Mouse (Mus musculus): Measurements from ENCODE around the gene Pgm5. TPM values are rescaled to one million over a fixed set of nuclear protein-coding genes. Genes with fewer than 3 reads are reported as not detected.
A peak's percentile ranks its signal among the peaks of the same experiment; 100 is the strongest.

The Pgm5 gene
- total RNA-seq, 2 experiments from 2014 or later: 4.4 to 5.7 TPM

DNA sequence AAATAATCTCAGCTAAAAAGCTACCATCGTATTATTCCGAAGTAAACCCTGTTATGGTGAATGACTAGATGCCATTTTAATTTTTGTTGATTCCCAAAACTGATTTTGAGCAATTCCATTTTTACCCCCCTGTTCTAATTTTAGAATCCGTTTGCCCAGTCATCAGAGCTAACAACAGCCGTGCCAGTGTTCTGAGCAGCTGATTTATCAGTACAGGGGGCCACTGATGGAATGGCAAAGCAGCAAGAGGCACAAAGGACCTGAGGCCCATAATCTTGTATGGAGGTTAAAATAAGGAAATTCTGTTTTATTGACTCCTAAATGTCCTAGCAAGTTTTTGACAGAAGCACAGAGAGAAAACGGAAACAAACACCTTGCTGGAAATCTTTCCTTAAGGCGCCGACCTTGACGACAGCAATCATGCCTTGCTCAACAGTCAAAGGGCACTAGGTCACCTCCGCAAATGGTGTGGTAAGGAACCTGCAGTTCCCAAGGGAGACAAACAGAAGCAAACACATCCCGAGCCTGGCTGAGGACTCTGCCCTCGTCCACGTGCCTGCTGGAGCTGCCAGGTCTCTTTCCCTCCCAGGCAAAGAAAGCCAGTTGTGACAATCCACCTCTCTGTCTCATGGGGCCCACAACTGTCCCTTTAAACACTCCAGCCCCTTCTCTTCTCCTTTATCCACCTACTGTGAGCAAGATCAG is 178.5 kb downstream of the Pgm5 start:
- intact Hi-C loops (cut with DNase I): no loop called here
- no peak for DNase-seq (ENCODE audit: low spot score in 2 of 2)

DNA sequence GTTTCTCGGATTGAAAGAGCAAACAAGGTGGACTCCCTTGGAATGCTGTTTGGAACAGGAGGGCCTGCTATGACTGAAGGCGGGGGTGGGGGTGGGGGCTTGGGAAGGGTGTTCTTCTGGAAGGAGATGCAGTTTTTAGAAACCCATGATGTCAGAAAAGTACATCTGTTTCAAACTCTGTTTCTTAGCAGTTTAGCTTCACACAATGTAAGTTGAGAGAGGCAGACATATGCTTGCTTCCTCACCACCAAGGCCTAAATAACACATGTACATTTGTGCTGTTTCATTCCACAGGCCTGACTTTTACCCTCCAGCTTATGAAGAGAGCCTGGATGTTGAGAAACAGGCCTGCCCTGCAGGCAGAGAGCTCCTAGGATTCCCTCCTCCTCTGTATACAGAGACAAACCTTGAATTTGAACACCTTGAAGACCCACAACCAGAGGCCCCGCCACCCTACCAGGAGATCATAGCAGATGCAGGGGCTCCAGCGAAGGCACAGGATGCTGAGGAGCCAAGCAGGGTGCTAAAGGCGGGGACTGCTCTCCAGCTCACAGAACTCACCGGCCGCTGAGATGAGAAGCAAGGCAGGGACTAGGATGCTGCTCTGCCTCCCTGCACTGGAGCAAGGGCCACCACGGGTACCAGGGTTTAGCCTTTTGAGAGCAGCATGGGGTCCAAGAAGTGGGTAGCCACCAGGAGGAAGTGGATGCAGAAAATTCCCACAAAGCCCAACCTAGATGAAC is 184.2 kb downstream of the Pgm5 start:
- peak; percentile 13 to 76 for DNase-seq (ENCODE audit: low spot score in 2 of 2)
- intact Hi-C loops (cut with DNase I): no loop called here

DNA sequence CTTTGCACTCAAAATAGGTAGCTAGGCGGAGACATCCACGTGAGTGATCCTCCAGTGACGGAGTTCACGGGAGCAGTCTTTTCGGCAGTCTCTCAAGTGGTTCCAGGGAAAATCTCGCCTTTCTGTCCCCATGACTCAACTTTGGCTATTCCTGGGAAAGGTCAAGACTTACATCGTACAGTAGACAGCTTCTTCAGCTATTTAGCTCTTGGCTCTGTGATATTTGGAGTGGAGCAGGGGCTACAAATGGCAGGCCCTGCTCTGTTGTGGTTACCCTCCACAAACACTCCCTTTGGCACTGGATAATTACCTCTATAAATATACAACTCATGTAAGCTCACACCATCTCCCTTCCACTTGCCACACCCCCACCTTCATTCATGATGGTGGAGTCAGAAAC is 185.2 kb downstream of the Pgm5 start:
- intact Hi-C loops (cut with DNase I): no loop called here
- DNase-seq (ENCODE audit: low spot score in 2 of 2): no peak

DNA sequence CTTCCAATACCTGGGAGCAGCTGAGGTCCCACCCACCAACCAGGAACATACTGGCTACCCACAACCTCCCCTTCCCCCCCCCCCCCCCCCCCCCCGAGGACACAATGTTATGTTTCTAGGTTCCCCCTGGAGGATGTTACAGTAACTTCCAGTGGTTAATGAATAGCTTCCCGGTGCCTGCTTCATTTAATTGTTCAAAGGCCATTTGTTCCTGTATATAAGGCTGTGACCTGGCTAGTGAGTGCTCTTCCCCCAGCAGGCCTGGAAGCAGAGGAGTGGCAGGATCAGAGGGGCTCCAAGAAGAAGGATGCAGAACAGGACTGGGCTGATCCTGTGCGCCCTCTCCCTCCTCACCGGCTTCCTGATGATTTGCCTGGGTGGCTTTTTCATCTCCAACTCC is 187.9 kb downstream of the Pgm5 start, which contains the start of gene Tmem252:
Gene Tmem252 (plus strand): TSS at position 247 of the 400 bp plus-strand sequence.
- intact Hi-C loops (cut with DNase I): no loop called here
- DNase-seq (ENCODE audit: low spot score in 2 of 2): no peak

DNA sequence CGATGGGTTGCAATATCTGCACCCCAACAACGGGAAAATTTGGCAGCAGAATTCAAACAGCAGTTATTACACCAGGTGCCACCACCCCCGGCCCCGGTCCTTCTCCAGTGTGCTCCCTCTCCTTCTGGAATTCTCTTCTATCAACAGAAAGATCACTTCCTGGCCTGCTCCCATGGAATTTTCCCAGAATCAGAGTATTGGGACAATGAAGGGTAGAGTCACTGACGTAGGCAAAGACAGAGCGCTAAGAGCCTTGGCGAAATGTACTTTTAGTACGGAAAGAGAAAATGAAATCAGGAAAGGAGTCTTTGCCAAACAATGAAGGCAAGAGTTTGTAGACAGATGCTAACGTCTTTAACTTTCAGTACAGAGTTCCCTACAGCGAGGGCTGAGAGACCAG is 188.3 kb downstream of the Pgm5 start:
- DNase-seq (ENCODE audit: low spot score in 2 of 2): no peak

DNA sequence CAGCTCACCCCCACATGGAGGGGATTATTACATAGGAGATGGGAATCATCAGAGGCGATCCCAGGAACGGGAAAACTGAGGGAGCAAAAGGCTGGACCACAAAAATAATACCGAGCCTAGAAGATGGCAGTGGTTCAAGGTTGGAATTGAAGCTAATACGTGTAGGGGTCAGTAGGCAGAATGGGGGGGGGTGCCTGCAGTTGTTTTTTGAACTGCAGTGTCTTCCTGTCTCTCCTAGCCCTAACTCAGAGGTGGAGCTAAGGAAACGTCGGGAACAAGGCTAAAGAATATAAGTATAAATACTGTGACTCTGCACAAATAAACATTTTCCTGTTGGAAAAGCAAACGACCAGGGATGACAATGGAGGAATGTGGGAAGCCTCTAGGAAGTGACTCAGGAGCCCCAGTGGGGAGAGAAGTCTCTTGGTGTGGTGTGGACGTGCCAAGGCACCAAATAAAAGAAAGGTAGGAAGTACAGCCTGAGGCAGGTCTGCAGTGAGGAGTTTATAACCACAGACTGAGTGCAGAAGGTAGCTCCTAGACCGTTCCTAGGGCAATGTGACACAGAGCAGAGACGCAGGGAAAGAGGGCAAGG is 189.2 kb downstream of the Pgm5 start:
- no peak for DNase-seq (ENCODE audit: low spot score in 2 of 2)
- intact Hi-C loops (cut with DNase I): no loop called here

More for the DNA sequence above, 188.3 kb downstream of the Pgm5 start:
- intact Hi-C loops (cut with DNase I): no loop called here

DNA sequence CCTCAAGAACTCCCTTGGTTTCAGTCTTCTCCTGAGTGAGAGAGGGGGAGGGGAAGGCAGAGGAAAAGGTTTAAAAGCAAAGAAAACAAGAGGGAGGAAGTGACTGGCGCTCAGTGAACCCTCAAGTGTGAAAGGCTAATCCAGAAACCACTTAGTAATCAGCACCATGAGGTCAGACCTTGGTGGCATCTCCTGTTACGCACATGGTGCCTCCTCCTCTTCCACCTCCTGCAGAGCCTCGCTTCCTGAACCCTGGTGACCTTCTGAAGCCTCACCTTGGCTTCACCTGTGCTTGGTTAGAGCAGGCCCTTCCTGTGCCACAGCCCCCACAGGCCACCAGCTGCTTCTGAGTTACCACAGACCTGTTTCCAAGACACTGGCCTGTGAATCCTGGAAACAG is 190.1 kb downstream of the Pgm5 start:
- no peak for DNase-seq (ENCODE audit: low spot score in 2 of 2)
- intact Hi-C loops (cut with DNase I): no loop called here

DNA sequence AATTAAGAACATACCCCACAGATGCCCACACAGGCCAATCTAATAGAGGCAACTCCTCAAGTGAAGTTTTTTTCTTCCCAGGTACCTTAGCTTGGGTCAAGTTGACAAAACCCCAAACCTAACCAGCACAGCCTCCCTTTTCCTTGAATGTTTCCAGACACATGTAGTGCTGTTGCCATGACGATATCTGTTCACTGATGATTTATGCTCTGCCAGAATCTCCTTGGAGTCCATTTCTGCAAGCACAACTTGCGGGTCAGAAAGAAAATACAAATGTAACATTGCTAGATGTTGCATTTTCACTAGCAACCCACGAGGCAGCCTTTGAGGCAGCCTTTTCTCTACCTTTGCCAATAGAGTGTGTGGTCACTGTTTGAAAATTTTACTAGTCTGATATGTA is 194.1 kb downstream of the Pgm5 start:
- DNase-seq (ENCODE audit: low spot score in 2 of 2): no peak
- intact Hi-C loops (cut with DNase I): no loop called here

DNA sequence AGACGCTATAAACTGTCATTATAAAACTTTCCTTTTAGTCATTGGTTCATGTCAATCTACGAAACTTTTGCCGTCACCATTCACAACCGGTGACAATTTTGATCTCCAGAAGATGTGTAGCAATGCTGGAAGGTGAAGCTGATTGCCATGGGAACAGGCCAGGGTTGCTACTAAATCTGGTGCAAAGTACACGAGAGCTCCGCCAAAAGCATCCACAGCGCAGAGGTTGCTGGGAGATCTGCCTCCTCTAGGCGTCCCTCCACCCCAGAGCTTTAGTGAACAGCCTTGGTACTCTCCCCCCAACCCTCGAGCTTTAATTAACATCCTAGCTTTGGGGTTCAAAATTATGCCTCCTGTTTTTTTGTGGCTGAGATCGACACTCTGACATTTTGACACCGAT is 195.9 kb downstream of the Pgm5 start:
- intact Hi-C loops (cut with DNase I): no loop called here
- peak in 1 of 2 experiments; percentile 13 for DNase-seq (ENCODE audit: low spot score in 2 of 2)

DNA sequence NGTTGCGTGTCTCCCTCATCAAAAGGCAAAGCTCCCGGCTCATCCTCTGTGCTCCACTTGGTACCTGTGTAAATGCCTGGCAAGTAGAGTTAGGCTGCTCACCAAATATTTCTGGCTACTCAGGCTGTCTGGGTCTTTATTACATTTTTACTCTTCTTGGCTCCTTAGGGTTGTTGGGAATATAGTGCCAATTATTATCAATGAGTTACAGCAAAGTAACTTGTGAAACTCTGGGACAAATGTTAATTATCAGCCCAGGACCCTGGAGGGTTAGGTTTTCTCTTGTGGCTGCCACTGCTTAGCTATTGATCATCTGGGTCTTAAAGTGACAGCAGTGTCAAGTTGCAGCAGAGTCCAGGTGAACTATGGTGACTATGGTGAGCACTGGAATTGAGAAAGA is 199.3 kb downstream of the Pgm5 start:
- intact Hi-C loops (cut with DNase I): no loop called here
- no peak for DNase-seq (ENCODE audit: low spot score in 2 of 2)

DNA sequence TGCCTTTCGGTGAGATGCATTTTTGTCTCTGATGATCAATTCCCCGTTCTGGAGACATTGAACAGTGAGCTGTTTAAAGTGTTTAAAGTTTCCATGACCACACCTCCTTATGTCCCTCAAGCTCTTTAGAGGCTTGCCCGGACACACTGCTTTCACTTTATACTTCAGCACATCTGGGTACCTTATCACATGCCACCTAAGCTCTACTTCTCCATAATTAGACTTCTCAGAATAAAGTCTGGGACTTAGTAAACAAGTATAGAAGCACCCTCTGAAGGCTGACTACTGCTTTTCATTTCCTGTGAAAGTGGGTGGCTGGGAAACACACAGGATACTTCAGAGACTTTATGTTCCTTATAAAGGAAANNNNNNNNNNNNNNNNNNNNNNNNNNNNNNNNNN is 204.7 kb downstream of the Pgm5 start:
- intact Hi-C loops (cut with DNase I): no loop called here

DNA sequence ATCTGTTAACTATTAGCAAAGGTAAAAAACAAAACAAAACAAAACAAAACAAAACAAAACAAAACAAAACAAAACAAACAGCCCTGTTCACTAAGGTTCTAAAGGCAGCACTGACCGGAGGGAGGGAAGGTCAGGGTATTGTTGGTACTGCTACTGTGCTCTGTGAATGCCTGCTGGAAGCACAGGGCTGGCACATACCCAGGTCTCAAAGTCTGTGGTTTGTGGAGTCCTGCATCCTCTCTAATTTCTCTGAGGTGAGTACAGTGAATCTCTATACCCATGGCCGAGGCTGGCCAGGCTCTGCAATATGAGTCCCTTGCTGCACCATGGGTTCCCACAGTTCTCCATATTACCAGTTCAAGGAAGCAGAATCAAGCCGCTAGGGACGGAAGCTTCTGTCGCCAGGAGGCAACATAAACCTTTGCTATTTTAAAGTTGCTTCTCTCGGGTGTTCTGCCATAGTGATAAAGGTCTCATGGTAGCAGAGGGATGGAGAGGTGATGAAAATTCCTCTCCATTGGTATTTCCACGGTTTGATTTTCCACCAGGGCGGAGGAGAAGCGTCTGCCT is 208.3 kb downstream of the Pgm5 start:
- intact Hi-C loops (cut with DNase I): no loop called here
- DNase-seq (ENCODE audit: low spot score in 2 of 2): no peak

More for the DNA sequence above, 204.7 kb downstream of the Pgm5 start:
- no peak for DNase-seq (ENCODE audit: low spot score in 2 of 2)

DNA sequence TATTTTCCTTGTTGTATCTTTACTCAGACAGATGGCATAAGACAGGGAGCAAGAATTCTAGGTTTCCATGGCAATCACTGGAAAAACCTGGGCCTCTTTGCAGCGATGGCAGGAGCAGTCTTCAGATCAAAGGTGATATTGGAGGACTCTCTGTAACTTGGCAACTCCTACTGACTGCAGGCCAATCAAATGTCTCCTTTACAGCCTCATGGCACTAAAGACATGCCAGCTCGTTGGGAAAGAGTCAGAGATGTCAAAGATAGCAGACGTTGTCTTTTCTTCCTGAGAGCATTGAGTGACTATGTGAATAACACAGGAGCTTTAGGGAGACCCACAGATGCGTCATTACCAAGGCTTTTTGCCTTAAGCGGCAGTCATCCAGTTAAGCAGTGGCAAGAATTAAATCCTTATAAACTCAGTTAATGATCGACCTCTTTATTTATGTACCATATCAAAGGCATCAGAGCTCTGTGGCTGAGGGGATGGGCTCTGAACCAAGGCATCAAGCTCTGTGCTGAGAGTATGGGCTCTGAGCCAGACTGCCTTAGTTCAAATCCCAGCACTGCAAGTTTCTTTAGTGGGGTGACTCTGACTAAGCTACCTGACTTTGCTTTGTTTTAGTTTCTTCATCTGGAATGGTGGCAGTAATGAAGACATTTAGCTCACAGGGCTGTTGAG is 209.2 kb downstream of the Pgm5 start:
- intact Hi-C loops (cut with DNase I): no loop called here
- DNase-seq (ENCODE audit: low spot score in 2 of 2): no peak

DNA sequence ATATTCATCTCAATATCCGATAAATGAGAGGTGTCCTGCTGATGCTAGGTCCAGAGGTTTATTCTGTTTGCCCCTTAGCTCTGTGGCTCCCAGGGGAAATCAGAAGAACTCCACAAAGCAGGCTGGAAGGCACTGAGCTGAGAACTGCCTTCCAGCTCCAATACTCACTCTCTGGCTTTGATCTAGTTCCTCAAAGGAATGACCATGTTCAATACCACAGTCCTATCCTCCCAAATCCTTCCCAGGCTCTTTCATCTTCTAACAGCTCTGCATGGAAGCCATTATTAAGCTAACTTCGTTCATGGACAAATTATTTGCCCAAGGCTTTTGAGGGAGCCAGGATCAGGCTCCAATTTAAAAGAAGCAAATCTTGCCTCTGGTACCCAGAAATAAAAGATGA is 210.1 kb downstream of the Pgm5 start:
- intact Hi-C loops (cut with DNase I): no loop called here
- DNase-seq (ENCODE audit: low spot score in 2 of 2): no peak

DNA sequence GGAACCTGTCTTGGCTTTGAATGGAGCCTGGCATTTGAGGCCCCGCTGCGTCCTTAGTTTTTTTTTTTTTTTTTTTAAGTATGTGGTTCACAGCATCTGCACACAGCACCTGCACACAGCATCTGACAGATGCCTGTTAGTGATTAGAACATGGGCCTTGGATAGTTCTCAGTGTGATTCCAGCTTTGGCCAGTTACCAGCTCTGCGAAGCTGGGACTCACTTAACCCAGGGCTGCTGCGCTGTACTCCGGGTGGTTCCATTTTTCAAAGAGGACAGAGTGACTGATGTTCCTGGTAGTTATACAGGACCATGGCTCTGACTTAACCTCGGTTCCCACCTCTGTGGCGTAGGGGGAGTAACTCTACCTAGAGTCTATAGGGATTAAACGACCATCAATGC is 211.2 kb downstream of the Pgm5 start:
- DNase-seq (ENCODE audit: low spot score in 2 of 2): no peak
- intact Hi-C loops (cut with DNase I): no loop called here

DNA sequence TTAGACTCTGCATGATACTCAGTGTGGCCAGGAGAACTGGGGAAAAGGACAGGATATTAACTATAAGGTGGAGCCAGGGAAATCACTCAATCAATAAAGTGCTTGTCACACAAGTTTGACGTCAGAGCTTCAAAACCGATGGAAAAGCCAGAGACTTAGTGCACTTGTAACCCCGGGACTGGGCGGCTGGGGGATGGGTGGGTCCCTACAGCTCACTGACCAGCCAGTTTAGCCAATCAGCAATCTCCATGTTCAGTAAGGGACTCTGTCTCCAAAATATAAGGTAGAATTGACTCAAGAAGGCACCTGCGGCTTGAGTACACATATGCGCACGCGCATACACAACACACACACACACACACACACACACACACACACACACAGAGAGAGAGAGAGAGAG is 213.6 kb downstream of the Pgm5 start:
- intact Hi-C loops (cut with DNase I): no loop called here
- DNase-seq (ENCODE audit: low spot score in 2 of 2): no peak

DNA sequence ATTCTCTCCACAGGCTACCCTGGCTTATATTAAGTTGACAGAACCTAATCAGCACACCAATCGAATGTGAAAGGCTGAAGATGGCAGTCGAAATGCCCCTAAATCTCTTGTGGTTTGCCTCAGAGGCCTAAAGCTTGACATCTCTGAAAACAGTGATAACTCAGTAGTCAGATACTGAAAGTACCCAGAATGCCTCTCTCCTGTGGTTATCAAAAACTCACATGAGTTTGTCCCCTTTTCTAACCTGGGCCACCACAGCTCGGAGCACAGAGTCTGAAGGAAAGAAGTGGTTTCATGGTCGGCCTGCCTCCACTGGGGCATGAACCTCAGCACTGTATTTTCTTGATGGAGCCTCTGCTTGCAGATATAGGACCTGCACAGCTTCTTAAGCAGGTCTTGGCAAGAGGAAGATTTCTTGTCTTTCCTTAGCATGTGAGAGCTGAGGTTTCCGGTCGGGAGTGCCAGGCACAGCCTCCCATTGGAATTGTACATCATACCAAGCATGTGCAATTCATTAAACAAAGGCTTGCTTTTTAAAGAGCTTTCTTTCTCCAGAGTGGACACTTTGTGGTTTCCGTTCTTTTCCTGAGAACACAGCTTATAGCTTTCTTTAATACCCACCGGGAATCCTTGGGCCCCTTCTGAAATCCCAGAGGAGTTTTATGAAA is 215.4 kb downstream of the Pgm5 start:
- intact Hi-C loops (cut with DNase I): no loop called here
- DNase-seq (ENCODE audit: low spot score in 2 of 2): no peak

DNA sequence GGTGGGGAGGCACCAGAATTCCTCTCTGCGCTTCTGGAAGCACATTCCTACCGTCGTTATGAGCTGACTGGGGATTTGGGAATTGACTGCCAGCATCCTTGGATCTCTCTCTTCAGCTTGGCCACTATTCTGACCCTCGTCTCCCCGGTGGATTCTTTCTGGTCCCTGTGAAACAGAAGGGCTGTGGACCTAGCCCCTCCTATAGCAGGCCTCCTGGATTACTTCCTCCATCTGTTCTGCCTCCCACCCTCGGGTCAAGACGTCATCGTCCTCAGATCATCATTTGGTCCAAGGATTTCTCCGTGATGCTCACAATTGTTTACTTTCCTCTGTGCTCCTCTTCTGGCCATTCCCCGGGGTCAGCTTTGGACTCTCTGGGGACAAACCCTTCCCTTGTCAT is 216.7 kb downstream of the Pgm5 start:
- no peak for DNase-seq (ENCODE audit: low spot score in 2 of 2)
- intact Hi-C loops (cut with DNase I): no loop called here

DNA sequence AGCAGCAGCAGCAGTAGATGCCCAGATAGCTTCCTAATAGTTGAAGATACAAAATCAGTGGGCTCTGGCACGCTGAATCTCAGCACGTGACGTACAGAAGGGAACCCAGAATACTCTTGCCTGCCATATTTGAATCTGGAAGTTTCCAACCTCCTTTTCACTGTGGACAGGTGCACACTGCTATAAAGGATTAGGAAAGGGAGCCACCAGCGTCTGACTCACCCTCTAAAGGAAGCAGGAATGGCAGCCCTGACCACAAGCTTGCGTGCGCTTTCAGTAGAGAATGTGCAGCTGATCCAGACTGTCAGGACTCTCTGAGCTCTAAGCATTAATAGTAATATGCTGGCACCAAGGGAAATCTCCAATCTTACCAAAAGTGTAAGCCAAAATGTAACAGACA is 220.7 kb downstream of the Pgm5 start:
- intact Hi-C loops (cut with DNase I): no loop called here
- no peak for DNase-seq (ENCODE audit: low spot score in 2 of 2)

DNA sequence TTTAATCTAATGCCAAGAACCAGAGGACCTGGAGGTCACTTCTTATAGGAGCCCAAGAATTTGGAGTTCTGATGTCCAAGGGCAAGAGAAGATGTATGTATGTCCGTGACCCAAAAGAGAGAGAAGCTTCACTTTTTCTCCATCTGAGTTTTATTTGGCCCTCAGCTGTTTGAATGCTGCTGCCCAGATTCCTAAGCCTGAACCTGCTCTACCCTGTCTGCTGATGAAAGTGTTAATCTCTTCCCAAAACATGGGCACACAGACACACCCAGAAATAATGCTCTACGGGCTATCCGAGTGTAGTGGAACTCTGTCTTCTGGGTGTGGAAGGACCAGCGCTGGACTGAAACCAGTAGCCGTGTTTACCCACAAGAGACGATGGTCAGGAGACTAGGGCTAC is 223.7 kb downstream of the Pgm5 start:
- DNase-seq (ENCODE audit: low spot score in 2 of 2): no peak
- intact Hi-C loops (cut with DNase I): no loop called here
